Mouse (Mus musculus) adrenal gland, adult 2 months (tissue): ENCODE measurements at regions not wholly inside any gene's neighbourhood (a gene's known extent, or its start where the extent isn't known, plus 50 kb on each side); places are given as distances from the start of the nearest gene placed in this dataset.
"Not testable (repeated sequence)": the region's sequence is repeated elsewhere in the genome, so short reads cannot be mapped to it uniquely, and the experiment has no call there.

ENCODE experiments used
- DNase-seq: peaks from one replicate; pipeline ENCODE4 v3.0.0; 2021

GRCm38 (mm10) chr4:145455573-145455972, 55.0 kb upstream of the Zfp990 start:
- not testable (repeated sequence) for DNase-seq

GRCm38 (mm10) chr4:145448586-145448985, 62.0 kb upstream of the Zfp990 start:
- DNase-seq: no peak

GRCm38 (mm10) chr4:145436718-145437117, 73.8 kb upstream of the Zfp990 start:
- not testable (repeated sequence) for DNase-seq

- no peak for DNase-seq
These were observed 76.0 kb upstream of the Zfp990 start for GRCm38 (mm10) chr4:145434519-145434918.

GRCm38 (mm10) chr4:145434071-145434470, 76.5 kb upstream of the Zfp990 start:
- DNase-seq: no peak

GRCm38 (mm10) chr4:145433235-145433634, 77.3 kb upstream of the Zfp990 start:
- DNase-seq: peak; percentile 3

GRCm38 (mm10) chr4:145431910-145432765, 78.4 kb upstream of the Zfp990 start:
- DNase-seq: no peak

- not testable (repeated sequence) for DNase-seq
These were observed 92.7 kb upstream of the Zfp990 start for GRCm38 (mm10) chr4:145417837-145418236.

- DNase-seq: no peak
These were observed 96.2 kb upstream of the Tnfrsf8 start for GRCm38 (mm10) chr4:145411141-145411540.

GRCm38 (mm10) chr4:145409796-145410475, 95.0 kb upstream of the Tnfrsf8 start:
- DNase-seq: no peak

GRCm38 (mm10) chr4:145406050-145406449, 91.1 kb upstream of the Tnfrsf8 start:
- DNase-seq: not testable (repeated sequence)

GRCm38 (mm10) chr4:145404230-145404629, 89.3 kb upstream of the Tnfrsf8 start:
- DNase-seq: peak; percentile 22

GRCm38 (mm10) chr4:145378876-145379275, 63.9 kb upstream of the Tnfrsf8 start:
- DNase-seq: not testable (repeated sequence)

- not testable (repeated sequence) for DNase-seq
These were observed 62.5 kb upstream of the Tnfrsf8 start for GRCm38 (mm10) chr4:145377306-145378067.

GRCm38 (mm10) chr4:145369753-145370152, 54.8 kb upstream of the Tnfrsf8 start:
- no peak for DNase-seq

GRCm38 (mm10) chr4:145367274-145367822, 52.4 kb upstream of the Tnfrsf8 start:
- no peak for DNase-seq

- DNase-seq: no peak
These were observed 51.3 kb upstream of the Tnfrsf8 start for GRCm38 (mm10) chr4:145366301-145366700.

- not testable (repeated sequence) for DNase-seq
These were observed 50.8 kb upstream of the Tnfrsf8 start for GRCm38 (mm10) chr4:145365793-145366192.
